Mouse (Mus musculus): ENCODE measurements at regions not wholly inside any gene's neighbourhood (a gene's known extent, or its start where the extent isn't known, plus 50 kb on each side); places are given as distances from the start of the nearest gene placed in this dataset.

DNA sequence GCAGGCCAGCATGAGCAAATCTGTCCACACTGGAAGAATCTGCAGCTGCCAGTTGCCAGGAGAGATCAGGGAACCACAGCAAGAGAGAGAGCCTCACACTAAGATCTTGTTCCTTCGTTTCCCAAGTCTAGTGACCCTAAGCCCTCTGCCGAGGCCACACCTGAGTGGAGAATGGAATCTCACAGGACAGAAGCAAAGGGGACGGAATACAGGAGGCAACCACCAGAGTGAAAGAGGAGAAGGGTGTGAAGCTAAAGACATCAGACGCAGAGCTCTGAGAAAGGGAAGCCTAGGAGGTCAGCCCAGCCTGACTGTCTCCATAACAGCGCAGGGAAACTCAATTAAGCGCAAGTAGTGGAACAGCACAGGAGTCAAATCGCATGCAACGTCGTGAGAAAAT, 75.0 kb downstream of the Suds3 start:
- no peak for TF ChIP-seq GATA4 (IDR thresholded peaks at IDR 0.05; ENCODE audit: insufficient replicate concordance, low read length)

DNA sequence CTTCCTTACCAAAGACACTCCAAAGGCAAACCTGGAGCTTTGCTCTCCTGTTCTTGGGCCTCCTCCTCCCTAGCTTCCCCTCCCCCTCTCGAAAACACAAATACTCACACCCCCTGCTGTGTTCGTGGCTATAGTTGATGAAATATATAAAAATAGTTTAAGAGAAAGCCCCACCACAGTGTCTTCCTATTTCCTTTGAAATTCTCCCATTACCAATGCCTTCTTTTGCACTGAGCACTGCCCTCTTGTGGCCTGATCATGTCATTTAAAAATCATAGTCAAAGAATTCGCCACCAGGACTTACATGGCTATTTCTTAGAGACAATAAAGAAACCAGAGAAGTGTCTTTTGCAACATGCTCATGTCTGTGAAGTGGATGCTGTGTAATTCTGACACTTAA, 78.7 kb downstream of the Suds3 start:
- no peak for TF ChIP-seq GATA4 (IDR thresholded peaks at IDR 0.05; ENCODE audit: insufficient replicate concordance, low read length)

DNA sequence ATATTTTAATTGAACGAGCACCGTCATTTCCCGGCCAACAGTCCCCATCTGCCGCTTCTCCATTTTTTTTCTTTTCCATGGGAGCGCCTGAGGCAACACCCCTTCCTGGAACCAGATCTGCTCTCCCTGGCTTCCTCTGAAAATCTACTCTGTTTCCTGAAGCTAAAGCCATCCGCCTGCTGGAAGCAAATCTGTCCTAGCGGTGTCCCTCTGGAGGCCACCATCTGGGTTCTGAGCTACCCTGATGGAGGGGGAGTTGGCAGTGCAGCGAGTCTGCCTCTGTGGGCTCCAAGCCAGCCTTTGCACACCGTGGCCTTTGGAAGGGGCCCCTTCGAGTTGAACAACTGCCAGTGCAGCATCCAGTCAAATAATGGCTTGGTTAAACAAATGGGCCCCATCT, 83.8 kb downstream of the Suds3 start:
- no peak for TF ChIP-seq GATA4 (IDR thresholded peaks at IDR 0.05; ENCODE audit: insufficient replicate concordance, low read length)

DNA sequence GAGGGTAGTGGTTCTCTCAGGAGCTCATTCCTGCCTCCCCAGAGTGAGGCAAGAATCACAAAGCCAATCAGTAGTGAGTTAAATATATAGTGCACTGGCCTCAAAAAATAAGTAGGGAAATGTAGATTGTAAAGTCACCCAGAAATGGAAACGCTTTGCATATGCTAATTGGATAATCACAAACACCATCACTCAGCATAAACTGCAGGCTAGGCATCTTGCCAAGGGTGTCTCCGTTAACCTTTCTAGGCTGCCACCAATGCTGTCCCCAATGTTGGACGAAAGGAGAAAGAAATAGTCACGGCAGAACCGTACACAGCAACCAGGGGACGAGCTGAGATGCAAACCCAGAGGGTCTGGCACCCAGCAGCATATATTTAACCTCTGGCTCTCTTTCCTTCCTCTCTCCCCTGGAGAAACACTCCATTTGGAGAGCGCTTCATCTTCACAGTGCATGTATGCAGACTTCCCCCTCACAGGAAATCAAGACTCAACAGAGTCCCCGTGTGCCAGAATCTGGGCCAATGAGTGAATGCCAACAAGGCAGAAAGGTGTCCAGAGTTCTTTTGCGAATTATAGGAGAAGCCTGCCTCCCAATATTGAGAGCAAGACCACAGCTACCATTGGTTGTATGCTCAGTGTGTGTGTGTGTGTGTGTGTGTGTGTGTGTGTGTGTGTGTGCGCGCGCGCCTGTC, 90.1 kb downstream of the Suds3 start:
- TF ChIP-seq GATA4 (IDR thresholded peaks at IDR 0.05; ENCODE audit: insufficient replicate concordance, low read length), result no peak

DNA sequence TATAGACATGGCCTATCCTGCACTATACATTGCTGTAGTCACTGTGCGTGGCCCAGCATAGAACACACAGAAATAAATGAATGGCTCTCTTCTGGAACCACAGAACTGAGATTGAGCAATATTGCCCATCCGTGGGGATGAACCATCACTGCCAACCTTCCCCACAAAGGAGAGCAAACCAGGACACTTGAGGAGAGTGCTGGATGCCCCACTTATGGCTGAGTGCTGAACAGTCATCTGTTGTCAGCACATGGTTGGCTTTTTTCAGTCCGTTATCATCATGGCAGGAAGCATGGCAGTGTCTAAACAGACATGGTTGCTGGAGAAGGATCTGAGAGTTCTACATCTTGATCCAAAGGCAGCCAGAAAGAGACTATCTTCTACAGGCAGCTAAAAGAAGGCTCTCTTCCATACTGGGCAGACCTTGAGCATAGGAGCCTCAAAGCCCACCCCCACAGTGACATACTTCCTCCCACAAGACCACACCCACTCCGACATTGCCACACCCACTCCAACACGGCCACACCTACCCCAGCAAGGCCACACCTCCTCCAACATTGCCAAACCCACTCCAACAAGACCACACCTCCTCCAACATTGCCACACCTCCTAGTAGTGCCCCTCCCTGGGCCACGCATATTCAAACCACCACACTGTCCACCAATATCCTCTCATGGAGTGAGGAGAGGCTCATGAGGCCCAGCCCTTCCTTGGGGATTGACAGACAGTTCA, 97.3 kb downstream of the Suds3 start:
- TF ChIP-seq GATA4 (IDR thresholded peaks at IDR 0.05; ENCODE audit: insufficient replicate concordance, low read length), result no peak

DNA sequence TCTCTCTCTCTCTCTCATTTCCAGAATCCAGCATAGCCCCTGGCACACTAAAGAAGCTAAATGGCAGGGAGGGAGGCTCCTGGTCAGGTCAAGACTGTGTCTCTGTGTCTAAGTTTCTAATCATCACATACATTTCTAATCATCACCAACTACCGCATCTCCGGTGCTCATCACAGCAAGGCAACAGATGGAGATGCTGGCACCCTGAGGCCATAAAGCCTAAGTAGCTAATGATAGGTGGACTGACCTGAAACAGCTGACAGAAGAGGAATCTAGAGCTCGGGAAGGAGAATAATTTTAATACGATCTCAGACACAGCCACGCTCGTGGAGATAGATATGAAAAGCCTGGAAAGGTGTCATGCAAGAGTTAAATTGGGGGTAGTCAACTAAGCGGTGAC, 104.8 kb downstream of the Suds3 start:
- TF ChIP-seq GATA4 (IDR thresholded peaks at IDR 0.05; ENCODE audit: insufficient replicate concordance, low read length), result no peak

DNA sequence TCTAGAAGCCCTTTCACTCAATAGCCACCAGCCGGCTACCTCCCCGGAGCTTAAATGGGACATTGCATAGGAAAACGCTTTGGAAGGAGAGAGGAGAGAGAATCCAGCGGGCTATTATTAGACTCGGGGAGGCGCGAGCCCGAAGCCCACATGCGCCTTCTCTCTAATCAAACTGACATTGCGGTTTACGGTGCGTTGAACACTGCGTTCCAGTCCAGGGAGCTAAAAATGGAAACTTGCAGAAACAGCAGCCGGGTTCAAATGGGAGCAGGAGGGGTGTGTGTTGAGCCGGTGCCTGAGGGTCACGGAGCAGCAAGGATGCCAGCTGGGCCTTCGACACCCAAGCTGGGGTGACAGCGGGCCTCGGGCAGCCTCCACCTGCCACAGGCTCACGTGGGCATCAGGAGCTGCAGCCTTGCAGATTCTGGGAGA, 115.1 kb downstream of the Suds3 start:
- no peak for TF ChIP-seq GATA4 (IDR thresholded peaks at IDR 0.05; ENCODE audit: insufficient replicate concordance, low read length)

DNA sequence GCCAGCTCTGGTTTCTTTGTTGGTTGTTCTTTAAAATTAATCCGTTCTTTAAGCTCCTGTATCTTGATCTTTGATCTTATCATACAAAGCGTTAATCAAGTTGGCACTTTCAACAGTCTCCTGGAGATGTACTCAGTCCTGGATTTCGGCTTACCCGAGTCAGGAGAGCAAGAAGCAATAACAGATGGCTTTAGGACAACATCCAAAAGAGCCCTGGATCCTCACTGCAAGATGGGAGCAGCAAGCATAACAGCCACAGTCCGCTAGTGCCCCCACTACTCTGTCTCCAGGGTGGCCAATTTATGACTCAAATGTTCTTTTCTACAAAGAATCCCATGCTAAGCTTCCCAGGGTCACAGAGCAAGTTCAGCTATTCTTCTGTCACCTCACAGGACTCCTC, 121.4 kb downstream of the Suds3 start:
- no peak for TF ChIP-seq GATA4 (IDR thresholded peaks at IDR 0.05; ENCODE audit: insufficient replicate concordance, low read length)

DNA sequence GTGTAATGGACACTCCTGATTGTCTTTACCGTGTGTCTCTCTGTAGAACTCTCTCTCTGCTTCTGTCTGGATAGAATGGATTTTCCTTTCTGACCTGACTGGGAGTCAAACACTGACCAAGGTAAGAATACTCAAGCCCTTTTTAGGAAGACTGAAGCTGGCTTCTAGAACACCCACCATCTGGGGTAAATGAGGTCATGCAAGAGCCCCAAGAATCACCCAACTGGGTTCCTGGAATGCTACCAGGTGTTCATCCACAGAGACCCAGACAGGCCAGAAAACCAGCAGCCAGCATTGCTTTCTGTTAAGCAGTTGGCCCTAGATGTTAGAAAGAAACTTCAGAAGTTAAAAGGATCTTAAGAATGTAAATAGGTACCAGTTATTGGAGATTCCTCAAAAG, 122.2 kb downstream of the Suds3 start:
- no peak for TF ChIP-seq GATA4 (IDR thresholded peaks at IDR 0.05; ENCODE audit: insufficient replicate concordance, low read length)

DNA sequence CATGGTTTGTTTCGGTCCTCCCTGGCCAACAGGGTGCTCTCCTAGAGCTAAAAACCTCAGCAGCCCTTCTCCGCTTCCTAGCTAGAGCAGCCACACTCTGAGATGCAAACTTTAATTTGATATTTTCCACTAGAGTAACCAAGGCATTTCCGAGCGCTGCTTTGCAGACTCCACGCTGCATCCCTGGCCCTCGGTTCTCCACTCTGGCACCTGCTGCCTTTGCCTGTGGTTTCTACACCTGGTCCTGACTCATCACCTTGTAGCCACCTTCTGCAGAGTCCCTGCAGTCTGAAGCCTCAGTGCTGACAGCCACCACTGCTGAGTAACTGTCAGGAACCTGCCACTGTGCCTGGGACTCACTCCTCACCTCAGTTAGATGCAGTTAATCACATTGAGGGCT, 124.5 kb downstream of the Suds3 start:
- TF ChIP-seq GATA4 (IDR thresholded peaks at IDR 0.05; ENCODE audit: insufficient replicate concordance, low read length), result no peak

DNA sequence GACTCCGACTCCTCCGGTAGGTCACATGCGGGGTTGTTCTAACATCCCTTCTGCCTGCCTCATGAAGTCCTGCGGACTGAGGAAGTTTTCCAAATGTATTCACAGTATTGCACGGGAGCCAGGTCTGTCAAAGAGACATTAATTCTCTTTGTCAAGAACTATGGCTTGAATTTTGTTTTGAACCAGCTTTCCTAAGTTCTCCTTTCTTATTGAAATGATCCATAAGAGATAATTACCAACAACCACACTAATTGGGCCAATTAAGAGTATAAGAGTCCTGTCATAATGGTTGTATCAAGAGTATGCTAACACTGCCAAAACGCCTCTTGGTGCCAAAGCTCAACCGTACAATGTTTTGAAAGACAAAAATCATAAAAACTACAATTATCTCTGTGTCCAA, 151.7 kb downstream of the Suds3 start:
- no peak for TF ChIP-seq GATA4 (IDR thresholded peaks at IDR 0.05; ENCODE audit: insufficient replicate concordance, low read length)

DNA sequence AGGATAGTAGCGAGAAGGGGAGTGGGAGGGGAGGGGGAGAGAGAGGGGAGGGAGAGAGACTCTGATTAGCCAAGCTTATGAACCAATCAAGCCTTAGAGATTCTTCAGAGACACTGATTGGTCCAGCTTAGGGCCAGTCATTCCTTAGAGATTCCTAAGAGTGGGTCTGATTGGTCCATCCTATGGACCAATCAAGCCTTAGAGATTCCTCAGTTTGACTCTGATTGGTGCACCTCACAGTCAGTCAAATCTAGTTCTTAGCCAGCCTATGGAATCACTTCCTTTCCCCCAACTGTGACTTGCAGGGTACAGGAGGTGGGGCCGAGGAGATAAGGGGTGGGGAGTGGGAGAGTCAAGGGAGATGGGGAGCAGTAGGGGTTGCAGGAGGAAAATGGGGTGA, 152.8 kb downstream of the Suds3 start:
- TF ChIP-seq GATA4 (IDR thresholded peaks at IDR 0.05; ENCODE audit: insufficient replicate concordance, low read length), result no peak

DNA sequence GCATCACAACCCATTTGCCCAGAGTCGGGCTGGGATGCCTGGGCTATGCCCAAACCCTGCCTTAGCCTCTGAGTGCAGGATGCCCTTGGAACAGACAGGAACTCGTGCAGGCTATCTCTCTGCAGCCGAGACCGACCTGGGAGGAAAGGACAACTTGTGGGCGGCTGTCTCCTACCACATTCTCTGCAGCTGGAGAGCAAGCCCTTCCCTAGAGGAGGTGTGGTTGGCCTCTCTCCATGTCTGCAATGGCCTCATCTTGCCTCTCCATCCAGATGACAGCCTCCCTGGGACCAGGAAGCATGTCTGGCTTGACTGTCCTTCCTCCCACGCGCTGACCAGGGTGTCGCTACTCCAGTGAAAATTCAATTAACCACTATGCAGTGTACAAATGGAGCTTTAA, 155.9 kb downstream of the Suds3 start:
- no peak for TF ChIP-seq GATA4 (IDR thresholded peaks at IDR 0.05; ENCODE audit: insufficient replicate concordance, low read length)

DNA sequence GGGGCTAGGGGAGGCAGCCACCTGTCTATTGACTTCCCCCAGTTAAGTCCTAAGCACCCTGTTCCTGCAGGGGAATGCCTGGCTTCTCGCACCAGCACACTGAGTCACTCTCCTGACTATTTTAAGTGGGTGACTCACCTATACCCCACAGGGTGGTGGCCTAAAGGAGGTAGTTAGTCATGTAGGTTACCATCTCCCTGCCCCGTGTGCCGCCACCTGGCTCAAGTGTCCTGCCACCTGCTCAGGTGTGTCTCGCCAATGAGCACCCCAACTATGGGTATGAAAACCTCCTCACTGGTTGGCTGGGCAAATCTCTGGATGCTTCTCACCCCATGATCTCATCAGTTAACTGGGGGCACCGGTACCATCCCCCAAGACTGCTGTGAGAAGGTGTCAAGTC, 157.8 kb downstream of the Suds3 start:
- no peak for TF ChIP-seq GATA4 (IDR thresholded peaks at IDR 0.05; ENCODE audit: insufficient replicate concordance, low read length)

DNA sequence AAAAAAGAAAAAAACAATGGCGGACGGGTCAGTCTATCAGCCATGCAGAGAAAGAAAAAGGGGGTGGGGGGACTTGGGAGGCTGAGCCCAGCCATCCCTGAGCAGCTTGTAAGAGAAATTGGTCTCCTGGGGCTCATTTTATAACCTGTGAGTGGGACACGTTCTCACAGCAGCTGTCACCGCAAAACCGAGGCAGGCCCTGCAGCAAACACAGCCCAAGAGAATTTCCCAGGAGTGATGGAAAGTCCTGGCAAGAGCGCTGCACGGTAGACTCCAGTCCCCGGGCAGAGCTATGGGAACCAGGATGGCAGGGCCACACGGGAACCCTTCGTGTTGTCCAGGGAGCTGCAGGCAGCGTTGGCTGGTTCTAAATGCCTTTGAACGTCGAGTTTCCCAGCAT, 159.3 kb downstream of the Suds3 start:
- no peak for TF ChIP-seq GATA4 (IDR thresholded peaks at IDR 0.05; ENCODE audit: insufficient replicate concordance, low read length)

DNA sequence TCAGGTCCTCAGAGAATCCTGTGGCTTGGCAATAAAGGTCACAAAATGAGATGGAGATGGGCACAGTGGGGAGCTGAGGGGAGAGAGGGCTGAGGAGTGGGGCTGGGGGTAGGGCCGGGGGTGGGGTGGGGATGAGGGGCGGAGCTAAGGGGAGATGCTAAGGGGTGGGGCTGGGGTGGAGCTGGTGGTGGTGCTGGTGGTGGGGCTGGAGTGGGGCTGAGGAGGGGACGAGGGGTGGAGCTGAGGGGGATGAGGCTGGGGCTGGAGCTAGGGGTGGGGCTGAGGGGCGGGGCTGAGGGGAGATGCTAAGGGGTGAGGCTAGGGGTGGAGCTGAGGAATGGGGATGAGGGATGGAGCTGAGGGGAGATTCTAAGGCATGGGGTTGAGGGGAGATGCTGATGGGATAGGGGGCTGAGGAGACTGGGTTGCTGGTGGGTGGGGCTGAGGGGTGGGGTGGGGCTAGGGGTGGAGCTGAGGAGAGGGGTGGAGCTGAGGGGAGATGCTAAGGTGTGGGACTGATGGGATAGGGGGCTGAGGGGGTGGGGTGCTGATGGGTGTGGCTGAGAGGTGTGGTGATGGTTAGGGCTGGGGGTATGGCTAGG, 165.5 kb downstream of the Suds3 start:
- no peak for TF ChIP-seq GATA4 (IDR thresholded peaks at IDR 0.05; ENCODE audit: insufficient replicate concordance, low read length)

Data from liver, adult (tissue).